Mouse (Mus musculus) MEL (cell line): ENCODE measurements at regions not wholly inside any gene's neighbourhood (a gene's known extent, or its start where the extent isn't known, plus 50 kb on each side); places are given as distances from the start of the nearest gene placed in this dataset.

Experiments used
- DNase-seq: peaks from one replicate; pipeline ENCODE4 v3.0.0; 2011; ENCODE audit warnings: low read depth, low spot score
- H3K27ac ChIP-seq: 2 replicates; pipeline ENCODE4 v1.5.1; 2012; ENCODE audit warnings: low read depth, mild to moderate bottlenecking, control low read depth, low read length, moderate library complexity; ENCODE audit not compliant: control insufficient read depth
- H3K27me3 ChIP-seq, 2 experiments: fragments of 150-350 bp in 1 of 2; sonication (generic) in 1 of 2; 2 replicates each; pipeline ENCODE4 v1.6.1; 2012; ENCODE audit warnings: low read length in 2 of 2, mild to moderate bottlenecking in 2 of 2, improper control_type of control experiment in 1 of 2, moderate library complexity in 1 of 2; ENCODE audit not compliant: insufficient read depth in 2 of 2, control insufficient read depth in 1 of 2
- H3K36me3 ChIP-seq, 2 experiments: 2 replicates each; pipeline ENCODE4 v1.6.1; 2012 to 2014; ENCODE audit warnings: low read length in 2 of 2, improper control_type of control experiment in 1 of 2, inconsistent platforms in 1 of 2, mild to moderate bottlenecking in 1 of 2; ENCODE audit not compliant: insufficient read depth in 2 of 2, control insufficient read depth in 1 of 2
- H3K4me1 ChIP-seq, 2 experiments: fragments of 150-350 bp in 1 of 2; sonication (generic) in 1 of 2; 2 replicates each; pipeline ENCODE4 v1.6.1; 2012; ENCODE audit warnings: low read length in 2 of 2, improper control_type of control experiment in 1 of 2, mild to moderate bottlenecking in 1 of 2; ENCODE audit not compliant: insufficient read depth in 2 of 2, control insufficient read depth in 1 of 2
- H3K4me3 ChIP-seq, 2 experiments: fragments of 150-350 bp in 1 of 2; sonication (generic) in 1 of 2; 2 replicates each; pipeline ENCODE4 v1.5.1; 2012; ENCODE audit warnings: low read depth in 2 of 2, low read length in 2 of 2, mild to moderate bottlenecking in 2 of 2, moderate library complexity in 2 of 2, control low read depth in 1 of 2, improper control_type of control experiment in 1 of 2; ENCODE audit not compliant: control insufficient read depth in 1 of 2, insufficient read depth in 1 of 2
- H3K79me2 ChIP-seq: 2 replicates; pipeline ENCODE4 v1.6.1; 2012; ENCODE audit warnings: mild to moderate bottlenecking, low read length, moderate library complexity; ENCODE audit not compliant: control insufficient read depth, poor library complexity, insufficient read depth
- H3K9ac ChIP-seq: 2 replicates; pipeline ENCODE4 v1.6.1; 2012; ENCODE audit warnings: low read depth, mild to moderate bottlenecking, control low read depth, low read length, moderate library complexity; ENCODE audit not compliant: control insufficient read depth, poor library complexity, severe bottlenecking
- H3K9me3 ChIP-seq: fragments of 150-350 bp; sonication (generic); replicated peaks from 2 replicates; pipeline ENCODE4 v1.6.1; 2012; ENCODE audit warnings: mild to moderate bottlenecking, low read length, improper control_type of control experiment, moderate library complexity; ENCODE audit not compliant: insufficient read depth
- CHD1 ChIP-seq: IDR thresholded peaks from 2 replicates; pipeline ENCODE4 v1.6.1; 2012; ENCODE audit warnings: low read depth, mild to moderate bottlenecking, inconsistent platforms, low read length, improper control_type of control experiment
- CHD2 ChIP-seq: IDR thresholded peaks from 2 replicates; pipeline ENCODE4 v1.6.1; 2011; ENCODE audit warnings: low read length, improper control_type of control experiment
- ELF1 ChIP-seq: IDR thresholded peaks from 2 replicates; pipeline ENCODE4 v1.6.1; 2014; ENCODE audit warnings: low read depth, mild to moderate bottlenecking, inconsistent platforms, low read length, improper control_type of control experiment, moderate library complexity
- EP300 ChIP-seq, 2 experiments: IDR thresholded peaks; 2 replicates each; pipeline ENCODE4 v1.6.1; 2011; ENCODE audit warnings: improper control_type of control experiment in 2 of 2, low read length in 2 of 2, low read depth in 1 of 2, mild to moderate bottlenecking in 1 of 2
- ETS1 ChIP-seq: IDR thresholded peaks from 2 replicates; pipeline ENCODE4 v1.6.1; 2012; ENCODE audit warnings: low read depth, mild to moderate bottlenecking, inconsistent platforms, low read length, improper control_type of control experiment, moderate library complexity
- GABPA ChIP-seq: IDR thresholded peaks from 2 replicates; pipeline ENCODE4 v1.6.1; 2012; ENCODE audit warnings: low read depth, mild to moderate bottlenecking, inconsistent platforms, low read length, improper control_type of control experiment, moderate library complexity
- JUND ChIP-seq: IDR thresholded peaks from 2 replicates; pipeline ENCODE4 v1.6.1; 2011; ENCODE audit warnings: low read depth, mild to moderate bottlenecking, improper control_type of control experiment, low read length
- MAFK ChIP-seq: IDR thresholded peaks from 2 replicates; pipeline ENCODE4 v1.6.1; 2011; ENCODE audit warnings: low read depth, mild to moderate bottlenecking, low read length, improper control_type of control experiment, borderline replicate concordance
- MAX ChIP-seq: IDR thresholded peaks from 2 replicates; pipeline ENCODE4 v1.6.1; 2011; ENCODE audit warnings: low read length, improper control_type of control experiment
- MEF2A ChIP-seq: IDR thresholded peaks from 2 replicates; pipeline ENCODE4 v1.6.1; 2014; ENCODE audit warnings: low read depth, mild to moderate bottlenecking, inconsistent platforms, low read length, improper control_type of control experiment; ENCODE audit not compliant: poor library complexity, insufficient replicate concordance, severe bottlenecking; ENCODE audit errors: extremely low read depth
- POLR2AphosphoS5 ChIP-seq: IDR thresholded peaks from 2 replicates; pipeline ENCODE4 v1.6.1; 2012; ENCODE audit warnings: low read depth, borderline replicate concordance, mild to moderate bottlenecking, inconsistent platforms, low read length, moderate library complexity, mixed read lengths
- RCOR1 ChIP-seq: IDR thresholded peaks from 2 replicates; pipeline ENCODE4 v1.6.1; 2012; ENCODE audit warnings: low read depth, mild to moderate bottlenecking, inconsistent platforms, low read length, improper control_type of control experiment
- TBP ChIP-seq: IDR thresholded peaks from 2 replicates; pipeline ENCODE4 v1.8.0; 2011; ENCODE audit warnings: low read depth, low read length, improper control_type of control experiment
- UBTF ChIP-seq: IDR thresholded peaks from 2 replicates; pipeline ENCODE4 v1.6.1; 2012; ENCODE audit warnings: low read depth, mild to moderate bottlenecking, inconsistent platforms, low read length, improper control_type of control experiment, moderate library complexity, borderline replicate concordance; ENCODE audit not compliant: insufficient read depth
- ZC3H11A ChIP-seq: IDR thresholded peaks from 2 replicates; pipeline ENCODE4 v1.6.1; 2012; ENCODE audit warnings: low read depth, mild to moderate bottlenecking, inconsistent platforms, low read length, improper control_type of control experiment

- DNase-seq: no peak
- Histone ChIP-seq H3K36me3 (no peaks in the 10 kb centered on the region), H3K4me3 (no peak overlapping the region)
- no peak for TF ChIP-seq ZC3H11A
- no peak for TF ChIP-seq TBP
- TF ChIP-seq ELF1: no peak
- TF ChIP-seq GABPA: no peak
- no peak for TF ChIP-seq CHD1
- no peak for TF ChIP-seq RCOR1
- TF ChIP-seq ETS1: no peak
- TF ChIP-seq JUND: no peak
- no peak for TF ChIP-seq EP300 (IDR thresholded peaks at IDR 0.05; ENCODE audit: low read depth in 1 of 2, low read length in 2 of 2)
- no peak for TF ChIP-seq CHD2
- no peak for TF ChIP-seq MAX
- TF ChIP-seq UBTF: no peak
- TF ChIP-seq, all 39 proteins: peak for 0
- Histone ChIP-seq H3K27me3 (peaks cover 4 to 7% of the 10 kb centered on the region in 2 experiments), H3K4me1 (no peaks in the 10 kb centered on the region), H3K79me2 (no peaks in the 10 kb centered on the region), H3K9ac (no peak overlapping the region), H3K27ac (no peak overlapping the region), H3K9me3 (no peaks in the 10 kb centered on the region)
Observed at GRCm38 (mm10) chr16:30122211-30123070, 58.3 kb downstream of the Hes1 start.

GRCm38 (mm10) chr16:30127015-30127414, 62.8 kb downstream of the Hes1 start:
- peaks cover 2 to 4% of the 10 kb centered on the region in 2 experiments; a peak in 2 of 4 replicates for H3K27me3 ChIP-seq
- no peak overlapping the region for H3K27ac ChIP-seq
- peak; percentile 38 for DNase-seq
- peaks cover 0 to 18% of the 10 kb centered on the region in 2 experiments; a peak in 2 of 4 replicates for H3K4me1 ChIP-seq
- peaks cover 0 to 12% of the 10 kb centered on the region in 2 experiments; a peak in 2 of 4 replicates for H3K36me3 ChIP-seq
- H3K79me2 ChIP-seq: no peaks in the 10 kb centered on the region
- TF ChIP-seq MAFK (no peak), ELF1 (no peak), MEF2A (no peak), POLR2AphosphoS5 (no peak)
- H3K9me3 ChIP-seq: no peaks in the 10 kb centered on the region
- H3K9ac ChIP-seq: no peak overlapping the region
- H3K4me3 ChIP-seq: no peak overlapping the region
